Mouse (Mus musculus) testis, adult 2 months (tissue): Measurements from ENCODE around the gene Kif4.

Experiments used
- CTCF ChIP-seq: fragments of 200-500 bp; IDR thresholded peaks from 2 replicates; pipeline ENCODE4 v1.5.1; 2012; ENCODE audit warnings: low read depth, mild to moderate bottlenecking, inconsistent platforms, low read length, moderate library complexity; ENCODE audit not compliant: control insufficient read depth, insufficient read depth, insufficient replicate concordance
- POLR2A ChIP-seq: fragments of 200-500 bp; IDR thresholded peaks from 2 replicates; pipeline ENCODE4 v1.6.1; 2012; ENCODE audit warnings: low read depth, mild to moderate bottlenecking, inconsistent platforms, low read length, moderate library complexity; ENCODE audit not compliant: control insufficient read depth

- TF ChIP-seq CTCF = no peak
- no peak for TF ChIP-seq POLR2A
These were observed 143.7 kb downstream of the Kif4 start for GRCm38 (mm10) chrX:100769281-100769680.
